In the genomic region with DNA sequence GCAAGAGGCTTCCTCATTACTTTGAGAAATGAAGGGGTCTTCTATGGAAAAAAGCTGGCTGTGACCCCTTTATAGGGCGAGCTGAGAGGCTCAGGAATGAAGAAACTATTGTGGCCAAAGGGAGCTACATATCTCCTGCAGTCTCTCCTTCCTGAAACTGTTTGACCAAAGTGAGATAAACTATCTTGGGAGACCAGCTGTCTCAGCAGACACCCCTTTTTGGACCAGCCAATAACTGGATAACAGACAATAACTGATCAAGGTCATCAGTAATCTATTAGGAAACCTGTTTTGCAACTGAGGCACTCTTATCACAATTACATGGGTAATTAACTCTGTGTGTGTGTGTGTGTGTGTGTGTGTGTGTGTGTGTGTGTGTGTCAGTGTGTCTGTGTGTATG, we compare ENCODE assay signal across 27 mouse cellular contexts. TPM values are rescaled to one million over a fixed set of nuclear protein-coding genes. Genes with fewer than 3 reads are reported as not detected.
A peak's percentile ranks its signal among the peaks of the same experiment; 100 is the strongest.
DNase-seq lines count a peak whose midpoint lies in the region; ATAC-seq and TF ChIP-seq lines count a peak whose summit lies in the region.
"Had no signal": no experiment of that assay in that cellular context is flagged by ENCODE, and none has a peak within 500 bp of the region (broad histone marks: within the 10 kb centered on the region; RNA-seq: fewer than 3 reads in every experiment).

No protein-coding gene starts in this region.

- H3K36me3 ChIP-seq in heart, embryonic 12.5 days, result no peaks in the 10 kb centered on the region
- H3K36me3 ChIP-seq in liver, postnatal 0 days (replicated peaks; ENCODE audit: insufficient read depth, low read length), result no peaks in the 10 kb centered on the region
- H3K36me3 ChIP-seq: embryonic facial prominence, embryonic 12.5 days; hindbrain, embryonic 10.5 days; limb, embryonic 10.5 days; midbrain, embryonic 15.5 days had no signal

- peak; percentile 78 for ATAC-seq in heart, embryonic 12.5 days (ENCODE audit: insufficient number of reproducible peaks, low FRiP score)
- peak; percentile 90 for ATAC-seq in liver, postnatal 0 days
- ATAC-seq: hindbrain, postnatal 0 days; midbrain, embryonic 15.5 days had no signal

- 0 out of 2 replicates have a peak, but pooled peaks cover 4% of the 10 kb centered on the region for H3K9me3 ChIP-seq in heart, embryonic 12.5 days (replicated peaks)
- no peaks in the 10 kb centered on the region for H3K9me3 ChIP-seq in liver, postnatal 0 days (ENCODE audit: low read length)
- H3K9me3 ChIP-seq: embryonic facial prominence, embryonic 12.5 days; hindbrain, embryonic 10.5 days; limb, embryonic 10.5 days; midbrain, embryonic 15.5 days had no signal

- no peak overlapping the region for H3K9ac ChIP-seq in heart, embryonic 12.5 days
- H3K9ac ChIP-seq in liver, postnatal 0 days (replicated peaks), result no peak overlapping the region
- H3K9ac ChIP-seq: embryonic facial prominence, embryonic 12.5 days; midbrain, embryonic 15.5 days had no signal

- intact Hi-C loops in left cerebral cortex, postnatal 25 days (cut with DNase I), result no loop called here

- WGBS in heart, embryonic 12.5 days, result 55% methylated on average over 1 of the region's 1 CpGs
- 50% methylated on average over 1 of the region's 1 CpGs for WGBS in liver, postnatal 0 days (ENCODE audit: insufficient replicate concordance)

- H3K27me3 ChIP-seq in heart, embryonic 12.5 days (replicated peaks), result no peaks in the 10 kb centered on the region
- no peaks in the 10 kb centered on the region for H3K27me3 ChIP-seq in liver, postnatal 0 days (ENCODE audit: insufficient read depth, low read length)
- H3K27me3 ChIP-seq: embryonic facial prominence, embryonic 12.5 days; megakaryocyte, embryonic 14.5 days; midbrain, embryonic 15.5 days had no signal

- H3K27ac ChIP-seq in heart, embryonic 12.5 days (ENCODE audit: poor library complexity, severe bottlenecking), result no peak overlapping the region
- H3K27ac ChIP-seq in liver, postnatal 0 days (ENCODE audit: low read depth), result peak overlapping the region; percentile 34; the same call in 1 of the 2 replicates
- H3K27ac ChIP-seq: embryonic facial prominence, embryonic 12.5 days; gastrocnemius, adult 2 months; hindbrain, embryonic 10.5 days; hindbrain, postnatal 0 days; left cerebral cortex, adult 2 months; midbrain, embryonic 15.5 days had no signal

- H3K4me1 ChIP-seq in heart, embryonic 12.5 days (replicated peaks), result no peaks in the 10 kb centered on the region
- H3K4me1 ChIP-seq in liver, postnatal 0 days (ENCODE audit: insufficient read depth), result peaks cover 20% of the 10 kb centered on the region
- H3K4me1 ChIP-seq: embryonic facial prominence, embryonic 12.5 days; midbrain, embryonic 15.5 days had no signal

- TF ChIP-seq EP300 in liver, postnatal 0 days (IDR thresholded peaks at IDR 0.05; ENCODE audit: low read depth), result peak; percentile 99

- no peak overlapping the region for H3K4me3 ChIP-seq in heart, embryonic 12.5 days
- H3K4me3 ChIP-seq in liver, postnatal 0 days (ENCODE audit: low read depth, low read length), result no peak overlapping the region
- H3K4me3 ChIP-seq: embryonic facial prominence, embryonic 12.5 days; gastrocnemius, adult 2 months; hindbrain, embryonic 10.5 days; left cerebral cortex, adult 2 months; limb, embryonic 10.5 days; megakaryocyte, embryonic 14.5 days; midbrain, embryonic 15.5 days; myocyte had no signal

- no peak for TF ChIP-seq CTCF in liver, postnatal 0 days (IDR thresholded peaks at IDR 0.05; ENCODE audit: low read depth)

- DNase-seq in heart, adult 9 months (ENCODE audit: low spot score in 2 of 2), result no peak
- peak; percentile 78 for DNase-seq in c-Kit-positive CD71-positive TER-119-negative erythroid progenitor cells, embryonic 14.5 days (ENCODE audit: low read depth)
- peak; percentile 55 for DNase-seq in liver
- DNase-seq in liver, postnatal 0 days, result no peak
- no peak for DNase-seq in left cerebral cortex, postnatal 25 days (ENCODE audit: low spot score in 2 of 2)
- DNase-seq in cerebellum, adult 11 months, result no peak
- DNase-seq in adrenal gland, adult 8-10 months, result no peak
- DNase-seq: adrenal gland, postnatal 10 days; cerebellum, adult 2 months; gastrocnemius, adult 2 months; kidney, adult 8-10 months; kidney, postnatal 25 days; lung, adult 18-20 months; lung, postnatal 14 days; thymus, adult 18-20 months had no signal

- no peak overlapping the region for H3K4me2 ChIP-seq in heart, embryonic 12.5 days
- H3K4me2 ChIP-seq in liver, postnatal 0 days (ENCODE audit: low read depth, low read length), result peak overlapping the region; percentile 48
- H3K4me2 ChIP-seq: embryonic facial prominence, embryonic 12.5 days; midbrain, embryonic 15.5 days had no signal

RNA-seq across cellular contexts. Expression of gene Kcng3, which starts 27.2 kb away (rescaled TPM):
- polyA plus RNA-seq in heart, embryonic 12.5 days (2016; fragmentation: Nextera tagmentation; extraction: Ambion mirVana), result not detected in 2 replicates
- not detected in 2 replicates for polyA plus RNA-seq in liver, postnatal 0 days (2015; fragmentation: Nextera tagmentation; extraction: Ambion mirVana)
- total RNA-seq in left cerebral cortex, postnatal 25 days (2021), result 10 to 100 TPM in 1 of 2 experiments, 1 to 10 TPM in 1; 9.9 to 10.6 TPM
- 10 to 100 TPM; 14.4 to 27.6 (median 16.3) TPM for total RNA-seq in adrenal gland, adult 8-10 months (2022)
- total RNA-seq: gastrocnemius, adult 2 months; granulocyte monocyte progenitor cell, adult 5-6 weeks had no signal
- polyA plus RNA-seq: embryonic facial prominence, embryonic 12.5 days; heart, embryonic 16.5 days; hindbrain, embryonic 10.5 days; limb, embryonic 10.5 days; myocyte; neural tube, embryonic 14.5 days had no signal

RNA-seq across cellular contexts. Expression of gene Mta3, which starts 47.0 kb away (rescaled TPM):
- polyA plus RNA-seq in heart, embryonic 12.5 days (2016; fragmentation: Nextera tagmentation; extraction: Ambion mirVana), result 42.8 and 47.7 TPM in 2 replicates
- polyA plus RNA-seq in liver, postnatal 0 days (2015; fragmentation: Nextera tagmentation; extraction: Ambion mirVana), result 26.1 and 28.1 TPM in 2 replicates
- 10 to 100 TPM; 74.0 to 83.0 TPM for total RNA-seq in left cerebral cortex, postnatal 25 days (2021)
- 10 to 100 TPM; 66.2 to 96.2 (median 82.9) TPM for total RNA-seq in adrenal gland, adult 8-10 months (2022)

Comparison
In these comparisons a context has a peak if more than half of its experiments do, and no peak if none do; other contexts are left out.
1. DNase-seq: peak in c-Kit-positive CD71-positive TER-119-negative erythroid progenitor cells, embryonic 14.5 days (single experiment) and liver (single experiment); none in heart, adult 9 months (0 of 2), liver, postnatal 0 days (single experiment), left cerebral cortex, postnatal 25 days (0 of 2), cerebellum, adult 11 months (single experiment) and adrenal gland, adult 8-10 months (single experiment).